Mouse (Mus musculus) lung, adult 2 months (tissue): Measurements from ENCODE around the gene Rph3al.

ENCODE experiments used
- CTCF ChIP-seq: fragments of 200-500 bp; IDR thresholded peaks from 2 replicates; pipeline ENCODE4 v1.5.1; 2011; ENCODE audit warnings: mild to moderate bottlenecking, low read length, control low read depth; ENCODE audit not compliant: insufficient read depth
- POLR2A ChIP-seq: fragments of 200-500 bp; IDR thresholded peaks from 2 replicates; pipeline ENCODE4 v1.6.1; 2011; ENCODE audit warnings: low read depth, mild to moderate bottlenecking, control low read depth, low read length, borderline replicate concordance; ENCODE audit errors: extremely low read depth

GRCm38 (mm10) chr11:75951895-75952294 lies 13.7 kb upstream of the Rph3al start:
- TF ChIP-seq CTCF (no peak), POLR2A (no peak)
